ENCODE assay signal across 23 mouse cellular contexts in genomic region chr11:86519751-86520150, GRCm38 (mm10). TPM values are rescaled to one million over a fixed set of nuclear protein-coding genes. Genes with fewer than 3 reads are reported as not detected.
DNase-seq lines count a peak whose midpoint lies in the region; ATAC-seq and TF ChIP-seq lines count a peak whose summit lies in the region.
"Had no signal": no experiment of that assay in that cellular context is flagged by ENCODE, and none has a peak within 500 bp of the region (broad histone marks: within the 10 kb centered on the region; RNA-seq: fewer than 3 reads in every experiment).

No protein-coding gene starts in this region.

- peaks cover 60 to 89% of the 10 kb centered on the region in 2 experiments for H3K36me3 ChIP-seq in CH12.LX (replicated peaks in 1 of 2; ENCODE audit: control insufficient read depth in 1 of 2, insufficient read depth in 1 of 2, low read length in 1 of 2)

- in situ Hi-C loops in CH12.LX (cut with MboI; ENCODE audit: low pct_ligation_motif_present, low pct_unique_long_range_greater_than_20kb, low sequenced_read_pairs) = no loop called here

- DNase-seq in frontal cortex, postnatal 10 days (ENCODE audit: low spot score in 2 of 2) = no peak
- peak; percentile 32 for DNase-seq in testis, postnatal 14 days (ENCODE audit: low spot score)
- DNase-seq in testis, postnatal 10 days (ENCODE audit: low spot score) = no peak
- peak; percentile 40 for DNase-seq in CH12.LX (ENCODE audit: extremely low read depth)
- peak; percentile 42 for DNase-seq in brain, adult 2 months (ENCODE audit: low read depth, low spot score)
- DNase-seq in kidney, adult 9 months = no peak
- no peak for DNase-seq in urinary bladder, adult 18-20 months (ENCODE audit: low spot score in 2 of 2)
- DNase-seq: adrenal gland, adult 2 months; adrenal gland, adult 8-10 months; adrenal gland, postnatal 10 days; adrenal gland, postnatal 14 days; adrenal gland, postnatal 25 days; adrenal gland, postnatal 36 days; B cell, adult 2 months; cerebellum, adult 11 months; cerebellum, adult 11-12 months; cerebellum, adult 18-20 months; cerebellum, adult 2 months had no signal

- dilution Hi-C loops in CH12.LX (cut with MboI; ENCODE audit: extremely low pct_ligation_motif_present, extremely low pct_unique_long_range_greater_than_20kb, low sequenced_read_pairs) = no loop called here

- no peak overlapping the region for H3K9ac ChIP-seq in CH12.LX (ENCODE audit: insufficient read depth, low read depth)

- TF ChIP-seq EP300 in CH12.LX (IDR thresholded peaks at IDR 0.05; ENCODE audit: low read length) = peak; percentile 88

- H3K27me3 ChIP-seq in CH12.LX (replicated peaks) = no peaks in the 10 kb centered on the region
- H3K27me3 ChIP-seq: Patski had no signal

- H3K9me3 ChIP-seq in CH12.LX (replicated peaks; ENCODE audit: low read length) = peaks cover 4% of the 10 kb centered on the region
- H3K9me3 ChIP-seq: G1E had no signal

- H3K27ac ChIP-seq in CH12.LX (ENCODE audit: insufficient read depth, low read depth) = peak overlapping the region; percentile 38; the same call in 1 of the 2 replicates

- H3K79me2 ChIP-seq in CH12.LX (replicated peaks; ENCODE audit: control insufficient read depth, extremely low read depth, insufficient read depth, poor library complexity, severe bottlenecking) = peaks cover 14% of the 10 kb centered on the region

- peak; percentile 62; the same call in 1 of the 2 replicates for ATAC-seq in frontal cortex, adult (ENCODE audit: low TSS enrichment)
- ATAC-seq: activated CD4-positive, CD25-positive, alpha-beta regulatory T cell, adult 4 months; CD4-positive, CD25-positive, alpha-beta regulatory T cell, adult 4 months; Patski had no signal

- H3K4me1 ChIP-seq in CH12.LX (ENCODE audit: control insufficient read depth in 1 of 2, insufficient read depth in 2 of 2) = peaks cover 7 to 18% of the 10 kb centered on the region in 2 experiments; a peak in 3 of 4 replicates

- H3K4me2 ChIP-seq in CH12.LX (ENCODE audit: insufficient read depth, low read depth, poor library complexity, severe bottlenecking) = peak overlapping the region; percentile 22; the same call in 1 of the 2 replicates

- no peak for TF ChIP-seq CTCF in CH12.LX (conservative IDR thresholded peaks at IDR 0.05 in 1 of 2, IDR thresholded peaks at IDR 0.05 in 1 of 2; ENCODE audit: low read depth in 2 of 2, low read length in 2 of 2)

- no peak for TF ChIP-seq POLR2A in CH12.LX (IDR thresholded peaks at IDR 0.05; ENCODE audit: low read depth, low read length)

- H3K4me3 ChIP-seq in CH12.LX (replicated peaks in 1 of 3; ENCODE audit: low read depth in 2 of 3, low read length in 2 of 3, poor library complexity in 1 of 3) = no peak overlapping the region

- no peak for TF ChIP-seq RAD21 in CH12.LX (IDR thresholded peaks at IDR 0.05; ENCODE audit: low read depth, low read length)

TF ChIP-seq in CH12.LX, 34 proteins besides CTCF, POLR2A, EP300 and RAD21:
- no peak for TF ChIP-seq RCOR1 (conservative IDR thresholded peaks at IDR 0.05; ENCODE audit: low read depth, low read length)
- TF ChIP-seq IRF4 (IDR thresholded peaks at IDR 0.05; ENCODE audit: low read depth, low read length) = peak; percentile 90
TF ChIP-seq in CH12.LX: peak in this region for 1.

RNA-seq across cellular contexts. Expression of gene Rps6kb1, which starts 24.9 kb away (rescaled TPM):
- total RNA-seq in CH12.LX (2012; rRNA removed) (45.2 and 56.7 TPM in 2 replicates), CH12.LX (2014; rRNA removed) (76.9 and 79.9 TPM in 2 replicates)
- polyA plus RNA-seq in CH12.LX (2012; ENCODE audit: insufficient read length, low read depth) = 110 and 152 TPM in 2 replicates

RNA-seq across cellular contexts. Expression of gene Tubd1, which starts 25.0 kb away (rescaled TPM):
- total RNA-seq in CH12.LX (2012; rRNA removed) (11.9 and 14.3 TPM in 2 replicates), CH12.LX (2014; rRNA removed) (9.7 and 9.8 TPM in 2 replicates)
- polyA plus RNA-seq in CH12.LX (2012; ENCODE audit: insufficient read length, low read depth) = 12.6 and 13.4 TPM in 2 replicates

RNA-seq across cellular contexts. Expression of gene Rnft1, which starts 35.3 kb away (rescaled TPM):
- 34.9 and 41.3 TPM in 2 replicates for total RNA-seq in CH12.LX (2012; rRNA removed)
- total RNA-seq in CH12.LX (2014; rRNA removed) = 49.2 and 53.0 TPM in 2 replicates
- 43.2 and 49.7 TPM in 2 replicates for polyA plus RNA-seq in CH12.LX (2012; ENCODE audit: insufficient read length, low read depth)

Comparison
In these comparisons a context has a peak if more than half of its experiments do, and no peak if none do; other contexts are left out.
1. DNase-seq: peak in testis, postnatal 14 days (single experiment), CH12.LX (single experiment) and brain, adult 2 months (single experiment); none in frontal cortex, postnatal 10 days (0 of 2), testis, postnatal 10 days (single experiment), kidney, adult 9 months (single experiment) and urinary bladder, adult 18-20 months (0 of 2).